Mouse (Mus musculus) urinary bladder, adult 18-20 months (tissue): ENCODE results near the gene Syt8.
A peak's percentile ranks its signal among the peaks of the same experiment; 100 is the strongest.

Experiments used
- DNase-seq, 2 experiments: peaks; one replicate each; pipeline ENCODE4 v3.0.0; 2022; ENCODE audit warnings: low spot score in 2 of 2, mixed read lengths in 2 of 2

The Syt8 gene

GRCm38 (mm10) chr7:142408686-142409085 is 26.0 kb upstream of the Syt8 start:
- no peak for DNase-seq

- no peak for DNase-seq
Observed at GRCm38 (mm10) chr7:142409603-142410002, 25.0 kb upstream of the Syt8 start.

DNA sequence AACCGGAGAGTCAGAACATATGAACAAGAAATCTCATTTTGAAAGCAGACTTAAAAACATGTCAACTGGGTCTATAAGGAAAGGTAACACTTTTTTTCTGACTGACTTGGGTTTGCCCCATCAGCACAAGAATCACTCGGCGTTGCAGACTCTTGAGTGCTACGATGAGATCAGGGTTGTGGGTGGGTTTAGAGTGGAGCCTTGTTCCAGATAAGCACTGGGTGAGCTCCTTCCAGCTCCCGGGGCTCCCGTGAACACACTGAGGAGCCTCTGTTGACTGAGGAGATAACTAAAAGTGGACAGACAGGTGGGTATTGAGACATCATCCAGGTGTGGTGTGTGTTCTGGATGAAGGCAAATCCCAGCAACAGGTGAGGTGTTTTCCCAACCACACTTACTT is 21.4 kb upstream of the Syt8 start:
- no peak for DNase-seq

DNA sequence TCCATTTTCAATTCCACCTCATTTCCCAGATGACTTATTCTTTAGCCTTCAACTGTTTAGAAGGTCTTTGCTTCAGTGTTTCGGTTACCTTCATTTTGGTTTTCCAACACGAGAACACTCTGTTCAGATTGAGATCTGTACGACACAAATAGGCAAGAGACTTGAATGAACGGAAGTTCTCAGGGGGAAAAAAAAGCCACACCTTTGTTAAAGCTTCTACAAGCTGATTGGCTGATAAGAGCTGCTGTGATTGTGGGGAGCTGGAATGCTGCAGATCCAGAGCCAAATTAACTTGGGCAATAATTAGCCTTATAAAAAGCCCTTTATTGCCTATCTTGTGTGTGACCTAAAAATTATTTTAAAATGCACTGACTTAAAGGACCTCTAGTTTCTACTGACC is 19.3 kb upstream of the Syt8 start:
- no peak for DNase-seq

DNA sequence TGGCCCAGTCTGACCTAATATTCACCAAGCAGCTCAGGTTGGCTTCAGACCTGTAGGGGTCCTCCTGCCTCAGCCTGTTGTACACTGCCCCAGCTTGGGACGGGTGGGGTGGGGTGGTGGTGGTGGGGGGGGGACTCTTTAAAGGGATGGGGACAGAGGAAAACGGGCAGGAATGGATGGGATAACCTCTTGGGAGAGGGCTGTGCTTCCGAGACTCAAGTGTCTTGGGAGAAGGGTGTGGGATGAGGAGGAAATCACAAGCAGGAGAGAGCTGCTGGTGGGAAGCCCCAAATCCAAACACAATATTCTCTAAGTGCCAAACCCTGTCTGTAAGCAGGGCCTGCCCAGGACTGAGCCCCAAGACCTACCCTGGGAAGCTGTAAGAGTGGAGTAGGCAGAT is 18.4 kb upstream of the Syt8 start:
- DNase-seq, result no peak

- no peak for DNase-seq
Observed at GRCm38 (mm10) chr7:142418027-142418426, 16.6 kb upstream of the Syt8 start.

GRCm38 (mm10) chr7:142418679-142419078 is 16.0 kb upstream of the Syt8 start:
- DNase-seq, result no peak

GRCm38 (mm10) chr7:142419887-142420286 is 14.8 kb upstream of the Syt8 start:
- DNase-seq, result no peak

DNA sequence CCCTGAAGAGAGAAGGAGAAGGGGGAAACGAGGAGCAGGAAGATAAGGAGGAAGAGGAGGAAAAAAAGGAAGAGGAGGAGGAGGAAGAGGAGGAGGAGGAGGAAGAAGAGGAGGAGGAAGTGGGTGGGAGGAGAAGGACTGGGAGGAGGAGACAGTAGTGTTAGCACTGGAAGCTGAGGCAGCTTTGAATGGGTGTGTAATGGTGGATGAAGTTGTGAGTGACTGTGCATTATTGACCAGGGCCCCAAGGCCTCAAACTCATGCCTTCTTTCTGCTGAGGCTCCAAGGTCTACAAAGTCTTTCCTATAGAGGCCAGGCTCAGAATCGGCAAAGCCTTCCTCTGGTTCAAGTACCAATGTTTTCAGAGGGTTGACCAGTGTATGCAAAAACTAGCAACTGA is 12.8 kb upstream of the Syt8 start:
- DNase-seq, result no peak

- DNase-seq, result no peak
Observed at GRCm38 (mm10) chr7:142425641-142426213, 8.9 kb upstream of the Syt8 start.

GRCm38 (mm10) chr7:142428213-142428612 is 6.4 kb upstream of the Syt8 start:
- DNase-seq, result no peak

DNA sequence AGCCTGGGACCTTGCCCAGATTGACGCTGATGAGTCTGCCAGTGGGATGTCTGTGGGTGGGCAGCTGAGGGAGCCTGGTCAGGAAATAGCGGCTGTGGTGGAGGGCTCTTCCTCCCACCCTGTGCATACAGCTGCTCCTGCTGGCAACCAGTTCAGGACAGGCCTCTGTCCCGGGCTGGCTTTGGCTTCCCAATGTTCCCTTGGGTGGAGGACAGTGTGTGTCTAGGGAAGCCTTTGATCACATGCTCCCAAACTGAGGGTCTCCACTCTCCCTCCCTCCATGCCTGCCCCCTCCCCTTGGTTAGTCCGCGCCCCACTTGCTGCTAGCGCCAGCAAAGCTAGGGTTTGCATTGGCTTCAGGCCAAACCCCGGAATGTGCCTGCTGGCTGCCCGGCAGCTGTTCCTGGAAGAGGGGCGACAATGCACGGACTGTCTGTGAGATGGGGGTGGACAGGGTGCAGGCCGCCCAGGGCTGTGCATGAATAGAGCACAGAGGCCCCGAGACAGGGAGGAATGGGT is 4.4 kb upstream of the Syt8 start:
- no peak for DNase-seq

DNA sequence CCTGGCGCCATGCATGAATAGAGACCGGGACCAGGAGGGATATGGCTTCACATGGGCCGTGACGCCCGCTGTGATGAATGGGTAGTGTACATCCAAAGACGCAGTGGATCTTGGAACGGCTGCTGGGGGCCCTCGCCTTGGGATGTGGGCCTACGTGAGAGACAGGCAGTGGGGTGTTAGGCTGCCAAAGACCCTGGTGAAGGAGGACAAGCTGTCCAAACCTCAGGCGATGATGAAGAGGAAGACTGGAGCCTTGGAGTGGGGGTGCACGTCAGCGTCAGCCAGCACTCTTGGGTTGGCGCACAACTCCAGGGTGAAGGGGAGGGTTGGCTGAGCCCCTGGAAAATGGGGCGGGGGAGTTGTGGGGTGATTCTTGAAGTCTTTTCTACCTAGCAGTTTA is 3.5 kb upstream of the Syt8 start:
- DNase-seq, result no peak

- DNase-seq, result no peak
Observed at GRCm38 (mm10) chr7:142433623-142434022, 1.0 kb upstream of the Syt8 start.

GRCm38 (mm10) chr7:142435524-142435923 is 874 bp downstream of the Syt8 start:
- peak in 1 of 2 experiments; percentile 64 for DNase-seq

DNA sequence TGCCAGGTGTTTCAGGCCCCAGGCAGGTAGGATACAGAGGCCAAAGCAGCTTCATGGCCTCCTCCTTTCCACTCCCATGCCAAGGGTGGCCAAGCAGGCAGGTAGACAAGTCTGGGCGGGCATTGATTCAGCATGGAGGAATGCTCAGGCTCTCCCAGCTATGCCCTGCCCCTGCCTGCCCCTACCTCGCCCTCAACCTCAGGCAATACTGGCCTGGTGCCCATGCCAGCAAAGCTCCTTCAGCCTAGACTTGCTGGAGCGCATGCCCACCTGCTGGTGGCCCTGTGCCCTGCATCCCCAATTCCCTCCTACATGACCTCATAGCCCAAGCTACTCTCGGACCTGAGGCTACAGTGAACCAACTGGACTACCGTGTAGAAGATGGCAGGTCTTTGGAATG is 2.7 kb downstream of the Syt8 start:
- peak; percentile 78 to 89 for DNase-seq

DNA sequence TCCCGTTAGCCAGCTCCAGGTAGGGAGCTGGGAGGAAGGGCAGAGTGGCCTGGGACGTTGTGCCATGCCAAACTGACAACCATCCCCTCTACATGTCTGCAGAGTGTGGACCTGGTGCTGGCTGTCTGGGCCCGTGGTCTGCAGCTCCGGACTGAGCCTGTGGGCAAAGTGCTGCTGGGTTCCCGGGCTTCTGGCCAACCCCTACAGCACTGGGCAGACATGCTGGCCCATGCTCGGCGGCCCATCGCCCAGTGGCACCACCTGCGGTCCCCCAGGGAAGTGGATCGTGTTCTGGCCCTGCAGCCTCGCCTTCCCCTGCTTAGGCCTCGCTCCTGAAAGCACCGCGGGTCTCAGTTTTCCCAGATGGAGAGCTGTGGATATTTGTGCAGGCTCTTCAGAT is 5.3 kb downstream of the Syt8 start:
- no peak for DNase-seq

DNA sequence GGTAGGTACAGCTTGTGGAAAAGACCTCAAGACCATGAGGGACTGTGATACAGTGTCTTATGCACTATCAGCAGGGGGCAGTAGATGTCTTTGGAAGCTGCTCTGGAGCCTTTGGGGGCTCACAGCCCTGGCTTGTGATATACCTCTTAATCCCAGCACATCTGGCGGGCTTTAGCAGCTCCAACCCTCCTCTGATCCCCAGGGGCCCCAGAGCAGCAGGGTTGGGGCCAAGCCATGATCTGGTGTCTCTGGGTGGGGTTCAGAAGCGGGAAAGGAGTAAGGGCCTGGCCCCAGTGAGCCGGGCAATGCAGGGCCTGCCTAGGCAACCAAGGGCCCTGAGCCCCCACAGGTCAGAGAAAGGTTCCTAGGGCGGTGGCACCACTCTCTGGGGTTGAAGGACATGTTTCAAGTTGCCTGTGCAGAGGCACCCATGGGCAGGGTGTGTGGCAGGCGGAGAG is 6.0 kb downstream of the Syt8 start:
- DNase-seq, result peak in 1 of 2 experiments; percentile 53

- DNase-seq, result no peak
Observed at GRCm38 (mm10) chr7:142441585-142441984, 6.9 kb downstream of the Syt8 start, which contains the start of gene Tnni2. Gene Tnni2, plus strand, starts transcription at chr7:142441808.

DNA sequence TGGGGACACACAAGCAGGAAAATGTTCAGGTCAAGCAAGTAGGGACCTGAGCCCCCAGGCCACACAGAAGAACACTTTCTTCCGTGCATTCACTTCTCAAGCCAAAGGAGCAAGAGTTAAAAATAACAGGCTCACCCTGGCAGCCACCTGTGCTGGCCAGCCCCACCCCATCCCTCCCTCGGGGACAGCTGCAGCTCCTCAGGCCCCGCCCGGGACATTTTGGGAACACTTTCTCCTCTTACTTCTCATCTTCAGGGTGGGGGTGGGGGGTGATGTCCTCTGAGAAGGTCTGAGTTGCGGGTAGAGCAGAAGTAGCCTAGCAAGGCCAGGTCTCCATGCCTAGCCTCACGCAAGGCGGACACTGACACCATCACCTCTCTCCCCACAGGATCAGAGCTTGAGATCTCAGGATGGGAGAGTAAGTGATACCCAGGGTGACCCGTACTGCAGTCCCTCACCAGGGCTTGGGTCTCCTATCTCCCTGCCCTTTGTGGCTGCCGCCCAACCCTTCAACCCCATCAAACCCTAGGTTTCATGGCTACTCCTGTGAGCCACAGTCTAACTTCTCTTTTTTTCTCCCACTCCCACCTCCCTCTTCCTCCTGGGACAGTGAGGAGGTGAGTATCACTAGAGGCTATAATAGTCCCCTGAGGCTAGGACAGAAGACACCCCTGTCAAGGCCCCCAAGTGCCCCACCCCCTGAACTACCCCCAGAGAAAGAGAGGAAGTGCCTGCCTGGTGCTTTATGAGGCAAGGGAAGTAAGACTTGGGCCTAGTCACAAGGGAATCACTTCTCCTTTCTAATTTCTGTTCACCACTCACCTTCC is 7.6 kb downstream of the Syt8 start:
- DNase-seq, result no peak

DNA sequence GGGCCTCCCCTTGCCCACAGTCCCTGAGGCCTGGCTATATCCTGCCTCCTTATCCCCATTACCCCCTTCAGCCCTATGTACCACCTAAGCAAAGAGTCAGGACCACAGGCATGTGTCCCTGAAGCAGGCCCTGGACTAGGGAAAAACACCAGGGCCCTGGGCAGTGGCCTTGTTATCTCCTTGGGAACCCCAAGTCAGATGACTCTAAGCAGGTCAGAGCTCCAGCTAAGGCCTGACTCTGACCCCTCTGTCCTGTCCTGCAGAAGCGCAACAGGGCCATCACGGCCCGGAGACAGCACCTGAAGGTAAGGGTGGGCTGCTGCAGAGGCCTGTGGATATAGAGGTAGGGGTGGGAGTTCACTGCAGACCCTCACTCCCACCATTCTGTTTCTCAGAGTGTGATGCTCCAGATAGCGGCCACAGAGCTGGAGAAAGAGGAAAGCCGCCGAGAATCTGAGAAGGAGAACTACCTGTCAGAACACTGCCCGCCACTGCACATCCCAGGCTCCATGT is 8.3 kb downstream of the Syt8 start:
- DNase-seq, result no peak

GRCm38 (mm10) chr7:142443474-142443873 is 8.8 kb downstream of the Syt8 start:
- no peak for DNase-seq

DNA sequence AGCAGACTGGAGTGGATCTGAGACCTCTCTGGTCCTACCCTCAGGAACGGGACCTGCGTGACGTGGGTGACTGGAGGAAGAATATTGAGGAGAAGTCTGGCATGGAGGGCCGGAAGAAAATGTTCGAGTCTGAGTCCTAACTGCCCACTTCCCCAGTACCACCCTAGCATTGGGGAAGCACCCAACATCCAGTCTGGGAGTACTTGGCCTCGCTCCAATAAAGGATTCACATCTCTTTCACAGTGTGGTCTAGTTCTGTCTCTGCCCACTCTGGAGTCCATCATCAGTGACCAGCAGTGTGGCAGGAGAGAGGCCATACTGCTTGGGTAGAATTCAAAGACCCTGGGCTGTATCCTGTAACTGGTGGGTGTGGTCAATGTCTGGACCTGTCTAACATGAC is 9.5 kb downstream of the Syt8 start:
- no peak for DNase-seq
